Mouse (Mus musculus) spleen, embryonic (tissue): ENCODE measurements around the gene Nox1.
"Not testable (repeated sequence)": the region's sequence is repeated elsewhere in the genome, so short reads cannot be mapped to it uniquely, and the experiment has no call there.

Experiments used
- CTCF ChIA-PET: fragments of 350-600 bp; sonication (Branson Sonifier 250); formaldehyde crosslinking; loops from one replicate; lab custom pipeline; 2022; lab: Charles Lee

The Nox1 gene

DNA sequence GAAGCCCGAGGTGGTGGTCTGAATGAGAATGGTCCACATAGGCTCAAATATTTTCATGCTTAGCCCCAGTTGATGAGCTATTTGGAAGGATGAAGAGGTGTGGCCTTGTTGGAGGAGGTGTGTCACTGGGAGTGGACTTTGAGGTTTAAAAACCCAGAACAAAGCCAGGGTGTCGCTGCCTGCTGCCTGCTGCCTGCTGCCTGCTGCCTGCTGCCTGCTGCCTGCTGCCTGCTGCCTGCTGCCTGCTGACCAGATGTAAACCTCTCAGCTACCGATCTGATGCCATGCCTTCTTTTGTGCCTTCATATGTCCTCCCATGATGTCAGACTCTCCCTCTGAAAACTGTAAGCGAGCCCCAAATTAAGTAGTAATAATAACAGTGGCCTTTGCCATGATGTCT is at the start of gene Nox1:
Gene Nox1 (minus strand): TSS at position 101 of the 400 bp plus-strand sequence.
- CTCF ChIA-PET: no interaction called here

DNA sequence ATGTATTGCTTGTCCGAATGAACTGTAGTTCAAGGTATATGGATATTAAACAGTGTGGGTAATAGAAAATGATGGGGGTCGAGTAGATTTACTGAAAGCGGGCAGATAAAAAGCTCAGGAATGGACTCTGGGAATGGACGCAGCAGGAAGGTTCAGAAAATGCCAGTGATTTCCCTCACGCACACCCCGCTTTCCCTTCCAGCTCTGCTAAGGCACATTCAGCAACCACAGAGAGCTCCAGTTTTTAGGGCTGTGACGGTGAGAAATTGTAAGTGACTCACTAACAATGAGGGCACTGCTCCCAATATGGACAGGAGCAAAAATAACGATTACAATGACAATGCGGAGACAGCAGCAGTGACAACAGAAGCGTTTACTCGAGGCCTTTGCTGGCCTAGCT is 40.4 kb upstream of the Nox1 start:
- CTCF ChIA-PET: no interaction called here

DNA sequence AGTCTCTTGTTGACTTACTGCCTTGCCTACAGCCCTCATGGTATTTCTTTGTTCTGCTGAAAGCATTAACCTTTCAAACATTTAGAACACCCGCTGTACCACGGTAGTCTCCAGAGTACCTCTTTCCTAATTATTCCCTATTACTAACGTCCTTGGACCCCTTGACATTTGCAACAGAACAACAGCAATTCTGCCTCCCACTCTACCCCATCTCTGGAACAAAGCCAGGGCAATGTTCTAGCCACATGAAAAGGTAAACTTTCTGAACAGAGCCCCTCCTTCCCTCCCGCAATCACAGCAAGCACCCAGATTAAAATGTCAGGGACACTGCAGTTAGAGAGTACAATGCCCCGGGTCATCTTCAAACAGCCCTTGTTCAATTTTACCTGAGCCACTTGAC is 39.4 kb upstream of the Nox1 start:
- CTCF ChIA-PET: no interaction called here

DNA sequence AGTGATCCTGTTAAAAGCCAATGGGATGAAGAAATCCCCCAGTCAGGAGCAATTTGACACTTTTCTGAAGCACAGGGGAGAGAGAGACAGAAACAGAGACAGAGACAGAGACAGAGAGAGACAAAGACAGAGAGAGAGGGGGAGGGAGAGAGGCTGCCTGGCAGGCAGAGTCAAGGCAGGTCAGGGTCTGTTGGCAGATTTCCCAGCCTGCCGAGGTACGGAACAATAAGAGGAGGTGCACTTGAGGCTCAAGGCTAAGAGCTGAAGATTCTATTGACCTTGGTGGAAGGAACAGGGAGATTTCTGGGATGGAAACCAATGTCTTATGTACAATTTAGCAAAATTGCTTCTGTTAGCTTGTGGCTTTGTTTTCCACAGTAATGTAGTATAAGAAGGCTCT is 26.4 kb upstream of the Nox1 start:
- CTCF ChIA-PET: no interaction called here

DNA sequence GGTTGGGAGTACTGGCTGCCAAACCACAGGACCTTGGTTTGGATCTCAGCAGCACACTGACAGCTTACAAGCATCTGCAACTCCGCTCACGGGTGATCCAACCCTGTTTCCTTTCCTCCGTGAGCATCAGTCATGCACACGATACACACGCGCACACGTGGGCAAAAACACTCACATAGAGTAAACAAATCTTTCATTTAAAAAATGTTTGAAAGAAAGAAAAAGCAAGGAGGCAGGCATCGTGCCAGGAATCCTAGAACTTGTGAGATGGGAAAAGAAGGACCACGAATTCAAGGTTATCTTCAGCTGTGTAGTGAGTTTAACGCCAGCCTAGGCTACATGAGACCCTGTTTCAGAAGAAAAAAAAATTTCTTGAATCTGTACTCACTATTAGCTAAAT is 24.2 kb upstream of the Nox1 start:
- CTCF ChIA-PET: no interaction called here

DNA sequence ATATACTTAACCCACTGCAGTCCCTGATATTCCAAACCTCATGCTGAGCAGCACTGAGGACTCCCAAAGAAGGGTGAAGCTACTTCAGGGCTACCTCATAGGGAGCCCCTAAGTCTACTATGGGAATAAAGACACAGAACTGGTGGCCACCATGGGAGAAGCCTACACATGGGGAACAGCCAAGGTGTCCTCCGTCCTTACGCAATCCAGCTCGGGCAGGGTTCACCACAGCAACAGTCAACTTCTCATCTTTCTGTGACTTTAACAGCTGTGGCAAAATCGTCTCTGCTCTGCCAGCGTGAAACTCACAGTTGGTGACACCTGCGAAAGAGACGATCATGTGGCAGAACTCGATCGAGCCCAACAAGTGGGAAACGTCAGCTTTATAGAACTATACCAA is 16.5 kb upstream of the Nox1 start:
- CTCF ChIA-PET: interaction anchor here (1.2 kb wide), 1 partner anchor 28 kb away, joined by 3 read pairs; no protein-coding TSS in a partner anchor

DNA sequence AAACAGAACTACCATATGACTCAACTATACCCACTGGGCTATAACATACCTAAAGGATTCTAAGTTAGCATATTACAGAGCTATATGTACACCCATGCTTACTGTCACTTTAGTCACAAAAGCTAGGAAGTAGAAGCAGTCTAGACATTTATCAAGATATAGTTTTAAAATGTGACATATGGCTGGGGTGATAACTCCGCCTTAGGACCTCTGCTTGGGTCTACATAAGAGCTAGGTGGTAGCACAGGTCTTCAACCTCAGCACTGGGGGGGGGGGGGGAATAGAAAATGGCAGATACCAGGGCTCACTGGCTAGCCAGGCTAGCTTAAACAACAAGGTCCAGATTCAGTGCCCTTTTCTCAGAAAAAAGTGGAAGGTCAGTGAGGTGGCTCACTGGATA is 11.3 kb upstream of the Nox1 start:
- CTCF ChIA-PET: interaction anchor here (0.9 kb wide), 1 partner anchor 10 kb away, joined by 3 read pairs; no protein-coding TSS in a partner anchor

DNA sequence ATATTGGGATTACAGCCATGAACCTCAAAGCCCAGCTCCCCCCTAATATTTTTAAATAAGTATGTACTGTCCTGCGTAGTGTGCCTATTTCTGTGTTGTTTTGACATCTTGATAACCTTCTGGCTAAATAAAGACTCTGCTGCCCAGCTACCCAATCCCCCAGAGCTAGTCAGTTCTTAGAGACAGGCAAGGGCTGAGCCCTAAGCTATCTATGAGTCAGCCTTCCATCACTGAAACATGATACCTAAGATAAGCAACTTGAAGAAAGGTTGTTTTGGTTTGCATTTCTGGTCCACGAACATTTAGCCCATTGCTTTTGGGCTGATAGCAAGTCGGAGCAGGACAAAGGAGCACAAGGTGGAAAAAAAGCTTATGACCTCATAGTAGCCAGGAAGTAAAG is 1.1 kb downstream of the Nox1 start:
- CTCF ChIA-PET: interaction anchor here (0.6 kb wide), 1 partner anchor 37 kb away, joined by 4 read pairs; no protein-coding TSS in a partner anchor

DNA sequence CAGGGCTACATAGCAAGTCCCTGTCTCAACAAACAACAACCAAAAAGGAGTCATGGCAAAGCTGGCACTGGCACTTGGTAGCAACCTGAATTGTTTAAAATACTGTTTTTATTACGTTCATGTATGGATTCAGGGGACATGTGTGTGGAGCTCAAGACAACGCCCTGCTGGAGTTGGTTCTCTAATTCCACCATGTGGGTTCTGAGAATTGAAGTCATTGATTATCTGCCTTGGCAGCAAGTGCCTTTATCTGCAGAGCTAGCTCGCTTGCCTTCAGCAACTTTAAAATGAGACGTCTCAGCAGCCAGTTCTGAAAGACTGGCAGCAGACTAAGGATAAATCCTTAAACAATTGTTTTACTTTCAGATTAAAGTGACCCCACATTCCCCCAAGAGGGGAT is 3.6 kb downstream of the Nox1 start:
- CTCF ChIA-PET: no interaction called here

DNA sequence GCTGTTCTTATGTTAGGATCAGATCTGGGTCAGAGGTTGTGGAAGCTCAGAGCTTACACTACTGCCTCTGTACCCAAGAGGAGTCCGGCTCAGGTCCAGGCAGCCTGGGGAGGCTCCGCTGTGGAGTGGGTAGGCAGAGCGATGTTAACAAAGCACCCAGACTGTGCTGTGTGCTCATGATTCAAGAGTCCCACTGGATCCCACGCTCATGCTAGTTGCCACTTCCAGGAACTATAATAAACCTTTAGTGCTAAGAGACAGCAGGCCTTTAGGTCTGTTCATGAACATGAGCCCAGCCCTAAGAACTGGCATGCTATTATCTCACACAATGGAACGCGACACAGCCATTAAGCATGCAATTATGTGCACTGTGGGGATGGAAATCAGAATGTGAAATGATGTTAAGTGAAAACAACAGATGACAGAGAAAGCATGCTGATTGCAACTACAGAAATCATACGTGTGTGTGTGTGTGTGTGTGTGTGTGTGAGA is 10.6 kb downstream of the Nox1 start:
- CTCF ChIA-PET: interaction anchor here (0.6 to 0.8 kb wide), 2 partner anchors 26 to 58 kb away, joined by 3 read pairs; no protein-coding TSS in a partner anchor

DNA sequence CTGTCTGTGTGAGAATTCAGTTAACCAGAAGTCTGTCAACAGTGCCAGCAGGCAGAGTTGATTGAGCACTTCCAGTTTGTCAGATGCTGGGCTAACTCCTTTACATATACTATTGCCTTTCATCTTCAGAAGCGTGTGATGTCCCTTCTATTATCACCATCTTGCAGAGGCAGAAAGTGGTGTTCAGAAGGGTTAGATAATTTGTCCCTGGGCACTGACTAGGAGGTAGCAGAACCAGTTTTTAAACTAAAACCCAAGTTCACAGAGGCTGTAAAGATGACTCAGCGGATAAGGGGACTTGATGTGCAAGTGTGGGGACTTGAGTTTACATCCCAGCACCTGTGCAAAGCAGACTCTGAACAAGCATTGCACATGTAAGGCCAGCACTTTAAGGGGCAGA is 13.3 kb downstream of the Nox1 start:
- CTCF ChIA-PET: no interaction called here

DNA sequence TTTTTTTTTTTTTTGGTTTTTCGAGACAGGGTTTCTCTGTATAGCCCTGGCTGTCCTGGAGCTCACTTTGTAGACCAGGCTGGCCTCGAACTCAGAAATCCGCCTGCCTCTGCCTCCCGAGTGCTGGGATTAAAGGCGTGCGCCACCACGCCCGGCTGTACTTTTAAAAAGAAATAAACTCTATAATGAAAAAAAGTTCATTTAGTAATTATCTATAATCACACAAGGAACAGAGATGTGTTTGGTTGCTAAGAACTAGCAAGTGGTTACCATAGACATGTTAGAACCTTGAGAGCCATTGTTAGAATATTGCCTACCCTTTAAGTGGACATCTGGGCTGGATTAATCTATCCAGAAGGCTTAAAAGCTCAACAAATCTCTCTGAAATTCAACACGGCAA is 34.6 kb downstream of the Nox1 start, which contains the start of gene Arl13a:
Gene Arl13a (plus strand): TSS at position 301 of the 400 bp plus-strand sequence.
- CTCF ChIA-PET: not testable (repeated sequence)

DNA sequence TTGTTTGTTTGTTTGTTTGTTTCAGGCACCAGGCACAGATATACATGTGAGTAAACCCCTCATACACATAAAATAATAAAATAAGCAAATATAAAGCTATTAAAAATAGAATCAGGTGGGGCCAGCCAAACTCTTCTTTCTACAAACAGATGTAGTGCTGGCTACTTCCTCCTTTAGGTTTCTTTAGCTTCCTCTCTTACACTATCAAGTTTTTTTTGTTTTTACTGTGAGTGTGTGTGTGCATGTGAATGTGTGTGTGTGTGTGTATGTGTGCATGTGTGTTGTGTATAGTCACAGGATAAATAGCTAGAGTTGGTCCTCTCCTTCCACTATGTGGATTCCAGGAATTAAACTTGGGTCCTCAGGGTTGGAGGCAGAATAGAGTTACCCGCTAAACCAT is 47.1 kb downstream of the Nox1 start:
- CTCF ChIA-PET: no interaction called here

DNA sequence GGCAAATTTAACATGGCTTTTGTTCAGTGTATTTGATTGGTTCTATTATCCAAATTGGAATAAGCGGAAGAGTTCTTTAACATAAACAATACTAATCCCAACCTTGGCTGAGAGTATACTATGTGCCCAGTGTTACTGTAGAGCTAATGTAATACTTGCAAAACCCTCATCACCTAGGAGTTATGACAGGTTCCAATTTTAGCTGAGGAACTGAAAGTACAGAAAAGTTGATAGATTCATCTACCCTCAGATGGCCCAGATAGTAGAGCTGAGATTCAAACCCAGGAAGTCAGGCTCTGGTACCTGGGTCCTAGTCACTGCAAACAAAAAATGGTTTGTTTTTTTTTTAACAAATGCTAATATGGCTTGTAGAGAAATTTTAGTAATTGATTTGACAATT is 51.2 kb downstream of the Nox1 start:
- CTCF ChIA-PET: interaction anchor here (0.9 kb wide), 1 partner anchor 36 kb away, joined by 7 read pairs; no protein-coding TSS in a partner anchor

DNA sequence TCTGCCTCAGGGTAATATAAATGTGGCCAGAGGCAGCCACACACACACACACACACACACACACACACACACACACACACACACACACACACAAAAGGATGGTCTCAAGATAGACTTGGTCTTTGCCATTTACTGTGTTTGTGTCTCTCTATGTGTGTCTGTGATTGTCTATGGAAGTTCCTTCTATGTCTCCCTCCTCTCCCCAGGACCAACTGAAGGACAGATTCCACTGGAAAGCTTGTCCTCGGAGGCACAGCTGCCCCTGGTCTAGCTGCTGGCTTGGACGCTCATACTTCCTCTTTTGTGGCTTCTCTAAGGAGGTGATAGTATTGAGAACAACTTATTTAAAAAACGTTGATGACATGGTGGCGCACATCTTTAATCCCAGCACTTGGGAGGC is 58.3 kb downstream of the Nox1 start:
- CTCF ChIA-PET: interaction anchor here (0.6 kb wide), 1 partner anchor 11 kb away, joined by 8 read pairs; no protein-coding TSS in a partner anchor

DNA sequence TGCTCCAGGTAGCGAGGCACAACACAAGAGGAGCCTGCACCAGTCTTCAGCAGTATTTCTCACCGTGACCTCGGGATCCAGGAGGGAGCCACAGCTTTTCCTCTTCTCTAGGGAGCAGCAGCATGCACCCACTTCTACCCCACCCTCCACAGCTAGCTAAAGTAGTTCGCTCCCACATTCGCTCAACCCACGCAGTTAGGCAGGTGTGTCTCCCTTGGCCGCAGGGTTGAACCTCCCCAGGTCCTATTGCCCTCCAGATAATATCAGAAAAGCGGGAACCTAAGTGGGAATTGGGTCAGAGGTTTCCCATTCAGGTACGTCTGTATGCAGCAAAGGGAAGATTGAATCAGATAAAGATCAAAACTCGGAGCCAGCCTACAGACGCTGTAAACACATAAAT is 58.9 kb downstream of the Nox1 start:
- CTCF ChIA-PET: no interaction called here

DNA sequence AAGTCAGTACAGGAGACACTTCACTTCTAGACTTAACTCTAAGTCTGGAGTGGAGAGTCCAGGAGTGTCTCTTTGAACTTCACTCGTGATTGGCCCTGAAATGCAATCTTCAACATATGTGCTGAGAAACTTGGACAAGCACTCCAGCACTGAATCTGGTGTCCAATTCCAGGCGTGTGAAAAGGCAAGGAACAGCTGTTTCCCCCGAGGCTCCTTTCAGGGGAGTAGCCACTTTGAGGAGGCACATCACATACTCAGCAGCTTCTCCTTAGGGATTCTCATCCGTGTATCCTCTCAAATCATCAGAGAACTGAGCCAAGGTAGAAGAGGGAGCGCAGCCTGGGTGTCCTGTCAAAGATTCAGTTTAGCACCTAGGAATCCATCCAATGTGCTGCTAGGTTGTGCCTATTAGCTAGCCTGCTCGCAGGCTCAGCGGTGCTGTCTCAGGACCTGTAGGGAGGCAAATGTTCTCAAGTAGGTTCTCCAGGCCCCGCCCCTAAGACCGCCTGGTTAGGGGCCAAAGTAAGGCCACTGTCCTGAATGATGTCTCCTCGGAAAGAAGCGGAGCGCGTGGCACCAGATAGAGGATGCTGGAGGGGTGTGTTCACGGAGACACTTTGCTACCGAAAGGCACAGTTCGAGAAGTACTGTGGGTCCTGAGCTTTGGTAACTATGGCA is 59.6 kb downstream of the Nox1 start, which contains the start of gene Xkrx:
Gene Xkrx (minus strand): TSS at position 34 of the 678 bp plus-strand sequence.
- CTCF ChIA-PET: no interaction called here

DNA sequence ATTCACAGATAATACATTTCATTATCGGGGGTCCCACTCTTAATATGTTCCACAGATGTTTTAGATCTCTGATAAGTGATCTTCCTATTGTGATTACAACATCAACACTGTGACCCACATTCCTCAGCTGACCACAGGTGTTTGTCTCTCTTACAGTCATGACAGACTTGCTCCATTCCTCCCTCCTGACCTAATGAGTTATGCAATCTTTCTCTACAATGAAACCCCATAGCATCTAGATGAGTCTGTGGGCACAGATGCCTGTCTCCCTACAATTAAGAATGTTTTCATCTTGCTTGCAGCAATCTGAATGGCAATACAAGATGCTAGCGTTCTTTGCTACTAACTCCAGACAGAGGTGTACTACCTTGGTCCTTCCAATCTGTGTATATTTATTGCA is 61.3 kb downstream of the Nox1 start:
- CTCF ChIA-PET: no interaction called here

DNA sequence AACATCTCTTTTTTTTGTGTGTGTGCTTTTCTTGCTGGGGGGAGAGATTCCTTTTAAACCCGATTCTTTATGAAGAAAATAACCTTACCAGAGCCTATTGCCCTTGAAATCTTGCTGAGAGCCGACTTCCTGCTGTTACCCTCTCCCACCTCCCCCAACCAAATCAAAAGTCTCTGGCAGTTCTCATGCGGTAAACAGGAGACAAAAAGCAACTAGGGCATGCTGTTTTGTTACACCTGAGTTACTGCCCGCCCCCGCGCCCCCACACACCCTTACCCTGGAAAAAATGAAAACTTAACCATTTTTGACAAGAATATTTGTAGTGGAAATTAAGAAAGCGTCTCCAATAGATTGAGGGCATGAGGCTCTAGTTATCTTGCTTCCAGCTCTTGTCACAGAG is 63.6 kb downstream of the Nox1 start:
- CTCF ChIA-PET: interaction anchor here (1.1 kb wide), 1 partner anchor 20 kb away, joined by 4 read pairs; no protein-coding TSS in a partner anchor

DNA sequence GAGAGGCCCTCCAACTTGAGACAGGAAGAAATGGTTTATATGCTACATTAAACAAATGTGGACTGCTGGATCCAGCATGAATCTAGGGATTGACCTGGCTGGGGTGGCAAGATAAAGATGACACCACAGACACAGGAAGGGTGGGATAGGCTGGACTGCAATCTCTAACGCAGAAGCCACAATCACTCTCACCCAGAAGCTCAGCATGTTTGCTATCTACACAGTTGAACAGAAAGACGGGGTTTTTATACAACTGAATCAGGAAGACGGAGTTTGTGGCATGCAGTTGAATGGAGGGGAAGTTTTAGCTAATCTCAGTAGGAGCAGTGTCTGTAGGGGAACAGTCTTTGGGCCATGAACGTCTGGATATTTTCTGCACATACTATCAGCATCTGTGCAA is 79.8 kb downstream of the Nox1 start:
- CTCF ChIA-PET: no interaction called here

DNA sequence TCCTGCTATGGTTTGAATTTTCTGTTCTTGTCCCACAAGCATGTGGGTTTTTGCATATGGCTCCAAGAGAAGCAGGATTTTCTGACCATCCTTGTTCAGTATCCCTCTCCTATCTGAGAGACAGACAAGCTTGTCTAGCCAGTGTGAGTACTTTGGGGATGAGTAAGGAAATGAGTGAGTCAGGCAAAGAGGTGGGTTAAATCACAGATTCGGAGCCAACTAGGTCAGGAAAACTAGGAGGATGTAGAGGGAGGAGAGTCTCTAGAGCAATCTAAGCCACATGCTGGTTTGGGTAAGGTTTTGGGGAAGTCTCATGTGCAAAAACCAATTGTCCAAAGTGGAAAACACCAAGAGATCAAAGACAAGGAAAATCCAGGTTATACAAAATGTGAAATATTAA is 80.2 kb downstream of the Nox1 start:
- CTCF ChIA-PET: no interaction called here

DNA sequence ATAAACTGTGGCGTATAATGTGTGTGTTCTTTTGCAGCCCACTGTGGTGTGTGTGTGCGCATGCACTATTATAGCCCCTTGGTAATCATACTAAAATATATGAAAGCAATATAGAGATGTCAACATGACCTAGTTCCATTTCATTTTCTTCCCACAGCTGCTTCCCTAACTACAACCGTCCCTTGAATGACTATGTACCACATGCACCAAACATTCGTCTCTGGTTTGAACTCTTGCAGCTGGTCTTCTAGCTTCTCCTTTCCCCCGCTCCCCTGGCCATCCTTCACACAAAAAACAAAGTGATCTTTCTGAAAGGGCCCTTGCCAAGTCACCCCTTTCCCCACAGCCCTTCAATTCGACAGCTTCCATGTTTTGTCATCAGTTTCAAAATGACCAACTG is 81.7 kb downstream of the Nox1 start:
- CTCF ChIA-PET: no interaction called here

DNA sequence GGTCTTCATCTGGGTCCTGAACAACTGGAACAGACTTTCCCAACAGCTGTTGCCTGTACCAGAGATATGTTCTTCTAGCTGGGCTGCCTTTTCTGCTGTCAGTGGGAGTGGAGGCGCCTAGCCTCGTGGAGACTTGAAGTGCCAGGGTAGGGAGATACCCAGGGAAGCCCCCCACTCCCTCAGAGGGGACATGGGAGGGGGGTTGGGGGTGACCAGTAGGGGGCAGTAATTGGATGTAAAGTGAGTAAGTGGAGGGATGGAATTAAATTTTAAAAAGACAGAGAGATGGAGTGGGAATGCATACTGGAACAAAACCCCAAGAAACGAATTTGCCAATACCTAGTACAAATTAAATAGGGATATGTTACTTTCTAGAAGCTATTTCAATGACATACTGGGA is 87.9 kb downstream of the Nox1 start:
- CTCF ChIA-PET: no interaction called here
